Mouse (Mus musculus): ENCODE measurements around the gene Cbx7. TPM values are rescaled to one million over a fixed set of nuclear protein-coding genes. Genes with fewer than 3 reads are reported as not detected.

Gene Cbx7
- polyA plus RNA-seq (2012; rRNA removed) = 41.3 and 44.1 TPM in 2 replicates

- H3K27ac ChIP-seq (ENCODE audit: insufficient read depth, low read depth, low read length) = no peak within 1 kb of the TSS
- DNase-seq = no peak
- 96% methylated on average over 11 of the region's 11 CpGs for WGBS
- H3K27me3 ChIP-seq (replicated peaks; ENCODE audit: control insufficient read depth, insufficient read depth, low read length) = no peaks in the 10 kb centered on the region
- H3K36me3 ChIP-seq (ENCODE audit: control insufficient read depth, insufficient read depth, low read length) = no peaks in the 10 kb centered on the region
- H3K4me1 ChIP-seq (ENCODE audit: control insufficient read depth, insufficient read depth, low read length) = no peaks in the 10 kb centered on the region
- no peak for TF ChIP-seq POLR2A (IDR thresholded peaks at IDR 0.05; ENCODE audit: low read depth, low read length)
- no peak for TF ChIP-seq CTCF (conservative IDR thresholded peaks at IDR 0.05; ENCODE audit: insufficient read depth, insufficient read length, low read depth, low read length)
- no peak within 1 kb of the TSS for H3K4me3 ChIP-seq (ENCODE audit: insufficient read depth, low read depth, low read length)
Measured at GRCm38 (mm10) chr15:79970940-79971339, at the start of gene Cbx7. TSS of gene Cbx7 (minus strand) at chr15:79971119.

- TF ChIP-seq POLR2A (IDR thresholded peaks at IDR 0.05; ENCODE audit: low read depth, low read length) = no peak
- TF ChIP-seq CTCF (conservative IDR thresholded peaks at IDR 0.05; ENCODE audit: insufficient read depth, insufficient read length, low read depth, low read length) = no peak
- Histone ChIP-seq H3K36me3 (ENCODE audit: control insufficient read depth, insufficient read depth, low read length) (no peaks in the 10 kb centered on the region), H3K27me3 (replicated peaks; ENCODE audit: control insufficient read depth, insufficient read depth, low read length) (no peaks in the 10 kb centered on the region), H3K27ac (ENCODE audit: insufficient read depth, low read depth, low read length) (no peak overlapping the region), H3K4me1 (ENCODE audit: control insufficient read depth, insufficient read depth, low read length) (peaks cover 8% of the 10 kb centered on the region), H3K4me3 (ENCODE audit: insufficient read depth, low read depth, low read length) (no peak overlapping the region)
- no peak for DNase-seq
- 82% methylated on average over 4 of the region's 4 CpGs for WGBS
Measured at GRCm38 (mm10) chr15:80020516-80020915, 49.6 kb upstream of the Cbx7 start.

- 64% methylated on average over 4 of the region's 4 CpGs for WGBS
- TF ChIP-seq POLR2A (IDR thresholded peaks at IDR 0.05; ENCODE audit: low read depth, low read length) (no peak), CTCF (conservative IDR thresholded peaks at IDR 0.05; ENCODE audit: insufficient read depth, insufficient read length, low read depth, low read length) (no peak)
- Histone ChIP-seq H3K36me3 (ENCODE audit: control insufficient read depth, insufficient read depth, low read length) (no peaks in the 10 kb centered on the region), H3K4me1 (ENCODE audit: control insufficient read depth, insufficient read depth, low read length) (peaks cover 7% of the 10 kb centered on the region), H3K27me3 (replicated peaks; ENCODE audit: control insufficient read depth, insufficient read depth, low read length) (no peaks in the 10 kb centered on the region), H3K27ac (ENCODE audit: insufficient read depth, low read depth, low read length) (no peak overlapping the region), H3K4me3 (ENCODE audit: insufficient read depth, low read depth, low read length) (no peak overlapping the region)
- no peak for DNase-seq
Measured at GRCm38 (mm10) chr15:80019625-80020024, 48.7 kb upstream of the Cbx7 start.

GRCm38 (mm10) chr15:80019220-80019619 is 48.3 kb upstream of the Cbx7 start:
- WGBS = 77% methylated on average over 7 of the region's 7 CpGs
- H3K27me3 ChIP-seq (replicated peaks; ENCODE audit: control insufficient read depth, insufficient read depth, low read length) = no peaks in the 10 kb centered on the region
- H3K27ac ChIP-seq (ENCODE audit: insufficient read depth, low read depth, low read length) = no peak overlapping the region
- peaks cover 7% of the 10 kb centered on the region for H3K4me1 ChIP-seq (ENCODE audit: control insufficient read depth, insufficient read depth, low read length)
- H3K36me3 ChIP-seq (ENCODE audit: control insufficient read depth, insufficient read depth, low read length) = no peaks in the 10 kb centered on the region
- TF ChIP-seq POLR2A (IDR thresholded peaks at IDR 0.05; ENCODE audit: low read depth, low read length) (no peak), CTCF (conservative IDR thresholded peaks at IDR 0.05; ENCODE audit: insufficient read depth, insufficient read length, low read depth, low read length) (no peak)
- no peak overlapping the region for H3K4me3 ChIP-seq (ENCODE audit: insufficient read depth, low read depth, low read length)
- no peak for DNase-seq

- Histone ChIP-seq H3K4me3 (ENCODE audit: insufficient read depth, low read depth, low read length) (no peak overlapping the region), H3K4me1 (ENCODE audit: control insufficient read depth, insufficient read depth, low read length) (peaks cover 7% of the 10 kb centered on the region), H3K27ac (ENCODE audit: insufficient read depth, low read depth, low read length) (no peak overlapping the region), H3K36me3 (ENCODE audit: control insufficient read depth, insufficient read depth, low read length) (no peaks in the 10 kb centered on the region), H3K27me3 (replicated peaks; ENCODE audit: control insufficient read depth, insufficient read depth, low read length) (no peaks in the 10 kb centered on the region)
- whole genome bisulfite sequencing = 86% methylated on average over 9 of the region's 9 CpGs
- DNase-seq = no peak
- no peak for TF ChIP-seq POLR2A (IDR thresholded peaks at IDR 0.05; ENCODE audit: low read depth, low read length)
Measured at GRCm38 (mm10) chr15:80016563-80017301, 45.8 kb upstream of the Cbx7 start.

GRCm38 (mm10) chr15:80015211-80015952 is 44.5 kb upstream of the Cbx7 start:
- Histone ChIP-seq H3K27ac (ENCODE audit: insufficient read depth, low read depth, low read length) (peak overlapping the region; percentile 24; the same call in 1 of the 2 replicates), H3K4me1 (ENCODE audit: control insufficient read depth, insufficient read depth, low read length) (peaks cover 8% of the 10 kb centered on the region), H3K36me3 (ENCODE audit: control insufficient read depth, insufficient read depth, low read length) (no peaks in the 10 kb centered on the region), H3K4me3 (ENCODE audit: insufficient read depth, low read depth, low read length) (peak overlapping the region; percentile 76), H3K27me3 (replicated peaks; ENCODE audit: control insufficient read depth, insufficient read depth, low read length) (no peaks in the 10 kb centered on the region)
- no peak for DNase-seq
- WGBS = 71% methylated on average over 7 of the region's 7 CpGs
- TF ChIP-seq POLR2A (IDR thresholded peaks at IDR 0.05; ENCODE audit: low read depth, low read length) = no peak
- TF ChIP-seq CTCF (conservative IDR thresholded peaks at IDR 0.05; ENCODE audit: insufficient read depth, insufficient read length, low read depth, low read length) = no peak

Measured in kidney, adult 2 months (tissue).